Mouse (Mus musculus): ENCODE results near the gene Gramd1a. TPM values are rescaled to one million over a fixed set of nuclear protein-coding genes. Genes with fewer than 3 reads are reported as not detected.

Gramd1a gene
- 30.1 and 32.6 TPM in 2 replicates for polyA plus RNA-seq (2015; fragmentation: Nextera tagmentation; extraction: Ambion mirVana)

GRCm38 (mm10) chr7:31155296-31156033, at the start of gene Gramd1a:
TSS of gene Gramd1a (minus strand) at chr7:31155896.

DNA sequence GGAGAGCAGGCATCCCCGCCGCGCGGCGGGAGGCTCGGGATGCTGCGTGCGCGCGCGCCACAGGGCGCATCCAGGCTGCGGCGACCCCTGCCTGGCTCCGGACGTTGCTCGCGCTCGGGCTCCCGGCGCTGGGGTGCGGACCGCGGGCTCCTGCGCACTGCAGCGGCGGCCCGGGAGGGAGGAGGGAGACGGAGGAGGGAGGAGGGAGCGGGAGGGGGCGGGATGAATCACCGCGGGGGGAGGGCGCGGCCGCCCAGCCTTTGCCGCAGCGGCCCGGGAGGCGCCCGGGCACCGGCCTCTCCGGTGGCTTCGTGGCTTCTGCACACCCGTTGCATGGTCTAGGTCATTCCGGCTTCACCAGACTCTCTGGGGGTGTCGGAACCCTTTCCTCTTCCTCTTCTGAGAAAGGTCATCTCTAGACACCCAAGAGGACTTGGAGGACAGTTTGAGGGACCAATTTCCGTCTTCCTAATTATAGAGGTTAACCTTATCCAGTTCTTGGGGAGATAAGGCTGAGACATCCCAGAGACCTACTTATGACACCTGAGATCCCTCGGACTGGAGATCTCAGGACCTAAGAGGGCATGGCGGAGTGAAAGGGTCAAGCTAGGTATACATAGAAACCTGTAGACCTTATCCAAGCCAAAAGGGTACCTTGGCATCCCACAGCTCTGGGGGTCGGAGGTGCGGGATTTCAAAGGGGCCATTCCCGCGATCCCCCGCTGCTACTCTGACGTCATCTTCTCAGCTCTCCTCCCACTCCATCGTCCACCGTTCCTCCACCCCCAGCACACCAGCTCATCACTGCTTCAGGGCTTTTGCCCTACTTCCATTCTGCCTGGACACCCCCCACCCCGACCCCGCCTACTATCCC, 28.6 kb downstream of the Gramd1a start, which contains the start of gene Scn1b:
TSS of gene Scn1b (minus strand) at position 153 of the 874 bp plus-strand sequence.

DNA sequence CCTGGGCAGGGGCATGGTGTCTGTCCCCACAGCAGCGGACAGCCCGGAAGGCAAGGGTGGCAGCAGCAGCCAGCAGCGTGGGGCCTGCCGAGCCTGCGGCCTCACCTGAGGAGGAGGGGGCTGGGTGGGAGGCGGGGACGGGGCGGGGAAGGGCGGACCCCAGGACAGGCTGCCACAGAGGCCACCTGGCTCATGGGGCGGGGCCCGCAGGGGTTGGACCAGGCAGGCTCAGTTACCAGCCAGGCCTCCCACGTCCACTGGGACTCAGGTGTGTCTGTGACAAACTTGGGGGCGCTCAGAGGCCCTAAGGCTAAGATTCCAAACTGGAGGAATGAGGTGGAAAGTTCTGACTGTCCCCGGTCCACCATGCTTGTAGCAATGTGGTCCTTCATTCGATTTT, 40.5 kb downstream of the Gramd1a start, which contains the start of gene Hpn:
TSS of gene Hpn (minus strand) at position 109 of the 400 bp plus-strand sequence.

Other genes with a start within 250 kb of the Gramd1a start
- 0.31 and 0.47 TPM in 2 replicates for gene Mag, start 241.0 kb downstream of the Gramd1a start, polyA plus RNA-seq (2015; fragmentation: Nextera tagmentation; extraction: Ambion mirVana)
- gene Hamp2, start 231.2 kb downstream of the Gramd1a start, polyA plus RNA-seq (2015; fragmentation: Nextera tagmentation; extraction: Ambion mirVana) = not detected in 2 replicates
- not detected in 2 replicates for gene Hamp, start 211.9 kb downstream of the Gramd1a start, polyA plus RNA-seq (2015; fragmentation: Nextera tagmentation; extraction: Ambion mirVana)
- gene Usf2, start 199.1 kb downstream of the Gramd1a start, polyA plus RNA-seq (2015; fragmentation: Nextera tagmentation; extraction: Ambion mirVana) = 10.2 and 11.0 TPM in 2 replicates
- gene Lsr, start 182.4 kb downstream of the Gramd1a start, polyA plus RNA-seq (2015; fragmentation: Nextera tagmentation; extraction: Ambion mirVana) = 43.7 and 44.9 TPM in 2 replicates
- 4.2 and 4.5 TPM in 2 replicates for gene Fam187b, start 182.1 kb downstream of the Gramd1a start, polyA plus RNA-seq (2015; fragmentation: Nextera tagmentation; extraction: Ambion mirVana)
- gene Fxyd5, start 113.4 kb downstream of the Gramd1a start, polyA plus RNA-seq (2015; fragmentation: Nextera tagmentation; extraction: Ambion mirVana) = 78.3 and 150 TPM in 2 replicates
- gene Fxyd7, start 104.4 kb downstream of the Gramd1a start, polyA plus RNA-seq (2015; fragmentation: Nextera tagmentation; extraction: Ambion mirVana) = 2.0 and 2.2 TPM in 2 replicates
- gene Fxyd1, start 98.7 kb downstream of the Gramd1a start, polyA plus RNA-seq (2015; fragmentation: Nextera tagmentation; extraction: Ambion mirVana) = 610 and 619 TPM in 2 replicates
- gene Lgi4, start 96.6 kb downstream of the Gramd1a start, polyA plus RNA-seq (2015; fragmentation: Nextera tagmentation; extraction: Ambion mirVana) = 0.72 and 1.1 TPM in 2 replicates
- 300 and 316 TPM in 2 replicates for gene Fxyd3, start 79.2 kb downstream of the Gramd1a start, polyA plus RNA-seq (2015; fragmentation: Nextera tagmentation; extraction: Ambion mirVana)
- gene Hpn, start 40.6 kb downstream of the Gramd1a start, polyA plus RNA-seq (2015; fragmentation: Nextera tagmentation; extraction: Ambion mirVana) = 0.76 and 1.3 TPM in 2 replicates
- 9.4 and 10.4 TPM in 2 replicates for gene Scn1b, start 28.9 kb downstream of the Gramd1a start, polyA plus RNA-seq (2015; fragmentation: Nextera tagmentation; extraction: Ambion mirVana)
- gene Scgb2b2, start 134.6 kb upstream of the Gramd1a start, polyA plus RNA-seq (2015; fragmentation: Nextera tagmentation; extraction: Ambion mirVana) = not detected in 2 replicates
- not detected in 2 replicates for gene Scgb1b2, start 135.9 kb upstream of the Gramd1a start, polyA plus RNA-seq (2015; fragmentation: Nextera tagmentation; extraction: Ambion mirVana)
- gene Scgb2b3, start 206.2 kb upstream of the Gramd1a start, polyA plus RNA-seq (2015; fragmentation: Nextera tagmentation; extraction: Ambion mirVana) = not detected in 2 replicates
- not detected in 2 replicates for gene Scgb1b3, start 219.7 kb upstream of the Gramd1a start, polyA plus RNA-seq (2015; fragmentation: Nextera tagmentation; extraction: Ambion mirVana)